Mouse (Mus musculus) hindbrain, postnatal 0 days (tissue): ENCODE data around the gene Tsc22d1. TPM values are rescaled to one million over a fixed set of nuclear protein-coding genes. Genes with fewer than 3 reads are reported as not detected.
A peak's percentile ranks its signal among the peaks of the same experiment; 100 is the strongest.

Experiments used
- ATAC-seq: fragments of 200-750 bp; cut with Nextera tagmentation; 2 replicates; pipeline ENCODE4 v1.8.0; 2017; ENCODE audit warnings: mild to moderate bottlenecking, moderate TSS enrichment, moderate library complexity
- DNase-seq: peaks from one replicate; pipeline ENCODE4 v3.0.0-alpha.2; 2015; ENCODE audit warnings: low spot score
- H3K27ac ChIP-seq: fragments of 300-500 bp; sonication (generic); 2 replicates; pipeline ENCODE4 v1.5.1; 2014; ENCODE audit warnings: mild to moderate bottlenecking
- H3K27me3 ChIP-seq: fragments of 300-500 bp; sonication (generic); 2 replicates; pipeline ENCODE4 v1.6.1; 2014; ENCODE audit warnings: low read length, mixed read lengths; ENCODE audit not compliant: insufficient read depth
- H3K36me3 ChIP-seq: fragments of 300-500 bp; sonication (generic); 2 replicates; pipeline ENCODE4 v1.6.1; 2014; ENCODE audit warnings: low read length, mixed read lengths; ENCODE audit not compliant: insufficient read depth
- H3K4me1 ChIP-seq: fragments of 300-500 bp; sonication (generic); 2 replicates; pipeline ENCODE4 v1.6.1; 2014; ENCODE audit warnings: antibody characterized with exemption, low read length, mixed read lengths; ENCODE audit not compliant: insufficient read depth
- H3K4me2 ChIP-seq: fragments of 300-500 bp; sonication (generic); 2 replicates; pipeline ENCODE4 v1.6.1; 2014; ENCODE audit warnings: low read depth, mild to moderate bottlenecking, low read length, moderate library complexity, mixed read lengths
- H3K4me3 ChIP-seq: fragments of 300-500 bp; sonication (generic); 2 replicates; pipeline ENCODE4 v1.5.1; 2014; ENCODE audit warnings: low read length
- H3K9ac ChIP-seq: fragments of 300-500 bp; sonication (generic); replicated peaks from 2 replicates; pipeline ENCODE4 v1.6.1; 2014; ENCODE audit warnings: mild to moderate bottlenecking, low read length, moderate library complexity, mixed read lengths
- H3K9me3 ChIP-seq: fragments of 300-500 bp; sonication (generic); 2 replicates; pipeline ENCODE4 v1.6.1; 2016; ENCODE audit warnings: low read length, mixed read lengths
- CTCF ChIP-seq: IDR thresholded peaks from 2 replicates; pipeline ENCODE4 v1.5.1; 2016; ENCODE audit warnings: antibody characterized with exemption, control low read depth, low read depth
- WGBS: fragments of 180-500 bp; shearing (Covaris S2); extraction: QIAGEN DNeasy Blood & Tissue Kit; methylation state at CpG from one replicate; pipeline ENCODE4 v1.1.7; 2014; 5-methylcytosine and 5-hydroxymethylcytosine counted together
- polyA plus RNA-seq: library from polyadenylated mRNA; unstranded; fragments of >200 nt; fragmentation: Nextera tagmentation; extraction: Ambion mirVana; gene quantifications from 2 replicates; pipeline ENCODE4 v1.2.1, GENCODE M21; 2015
- total RNA-seq: library from RNA; depleted of rRNA; stranded (reverse); fragments of >200 nt; gene quantifications from 2 replicates; pipeline ENCODE4 v1.2.3, GENCODE M21; 2014

Gene Tsc22d1
- total and polyA plus RNA-seq, 2 experiments from 2014 or later: 525 to 544 TPM

DNA sequence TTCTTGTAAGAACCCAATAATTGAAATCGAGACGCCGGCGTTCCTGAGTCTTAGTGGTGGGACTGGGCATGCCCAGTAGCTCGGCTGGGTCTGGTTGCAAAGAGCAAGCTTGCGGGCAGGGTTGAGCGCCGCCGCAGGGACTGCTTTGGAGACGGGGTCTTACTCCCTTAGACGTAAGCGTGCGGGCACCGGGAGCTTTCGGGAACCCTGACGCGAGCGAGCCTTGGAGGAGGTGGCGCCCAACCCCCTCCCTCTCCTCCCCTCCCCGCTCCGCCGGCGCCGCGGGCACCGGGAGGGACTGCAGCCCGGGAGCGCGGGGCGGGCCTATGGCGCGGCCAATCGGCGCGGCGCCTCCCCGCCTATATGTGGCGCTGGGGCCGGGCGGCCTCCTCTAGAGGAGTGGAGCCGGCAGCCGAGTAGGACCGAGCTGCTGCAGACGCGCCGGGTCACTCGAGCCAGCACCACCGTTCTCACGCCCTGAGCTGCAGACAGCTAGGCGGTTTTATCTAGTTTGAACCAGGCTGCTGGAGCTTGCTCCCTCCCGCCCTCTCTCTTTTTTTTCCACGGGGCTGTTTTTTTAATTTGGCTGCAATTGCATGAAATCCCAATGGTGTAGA lies 89.5 kb downstream of the Tsc22d1 start:
- peak; percentile 95 for ATAC-seq
- Histone ChIP-seq H3K9ac (peak overlapping the region; percentile 99), H3K4me2 (peak overlapping the region; percentile 64), H3K4me3 (peak overlapping the region; percentile 74), H3K27ac (peak overlapping the region; percentile 100), H3K36me3 (no peaks in the 10 kb centered on the region; the same call in 1 of the 2 replicates), H3K9me3 (no peaks in the 10 kb centered on the region), H3K27me3 (no peaks in the 10 kb centered on the region), H3K4me1 (peaks cover 9% of the 10 kb centered on the region; the same call in 1 of the 2 replicates)
- peak; percentile 25; the same call in 1 of the 2 replicates for TF ChIP-seq CTCF
- DNase-seq: peak; percentile 98
- WGBS: under 1% methylated on average over 42 of the region's 52 CpGs

DNA sequence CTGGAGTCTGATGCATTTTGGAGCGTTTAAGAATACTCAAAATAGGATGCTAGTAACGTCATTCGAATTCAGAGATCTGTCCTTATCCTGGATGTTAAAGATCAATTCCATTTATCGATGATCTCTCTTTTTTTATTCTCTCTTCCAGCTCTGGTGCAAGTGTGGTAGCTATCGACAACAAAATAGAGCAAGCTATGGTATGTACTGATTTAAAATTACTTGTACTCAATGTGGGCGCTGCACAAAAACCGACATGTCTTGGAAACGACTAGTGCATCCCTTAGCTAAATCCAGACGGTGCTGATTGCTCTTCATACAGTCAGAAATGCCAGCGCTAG lies 90.3 kb downstream of the Tsc22d1 start:
- peak overlapping the region; percentile 100 for H3K27ac ChIP-seq
- peak overlapping the region; percentile 74 for H3K4me3 ChIP-seq
- peaks cover 2% of the 10 kb centered on the region; the same call in 1 of the 2 replicates for H3K36me3 ChIP-seq
- 0% methylated on average over 10 of the region's 10 CpGs for WGBS
- peak overlapping the region; percentile 99 for H3K9ac ChIP-seq
- DNase-seq (no peak), ATAC-seq (no peak)
- peaks cover 6% of the 10 kb centered on the region; the same call in 1 of the 2 replicates for H3K4me1 ChIP-seq
- no peaks in the 10 kb centered on the region for H3K27me3 ChIP-seq
- no peak for TF ChIP-seq CTCF
- no peaks in the 10 kb centered on the region for H3K9me3 ChIP-seq
- peak overlapping the region; percentile 64 for H3K4me2 ChIP-seq

DNA sequence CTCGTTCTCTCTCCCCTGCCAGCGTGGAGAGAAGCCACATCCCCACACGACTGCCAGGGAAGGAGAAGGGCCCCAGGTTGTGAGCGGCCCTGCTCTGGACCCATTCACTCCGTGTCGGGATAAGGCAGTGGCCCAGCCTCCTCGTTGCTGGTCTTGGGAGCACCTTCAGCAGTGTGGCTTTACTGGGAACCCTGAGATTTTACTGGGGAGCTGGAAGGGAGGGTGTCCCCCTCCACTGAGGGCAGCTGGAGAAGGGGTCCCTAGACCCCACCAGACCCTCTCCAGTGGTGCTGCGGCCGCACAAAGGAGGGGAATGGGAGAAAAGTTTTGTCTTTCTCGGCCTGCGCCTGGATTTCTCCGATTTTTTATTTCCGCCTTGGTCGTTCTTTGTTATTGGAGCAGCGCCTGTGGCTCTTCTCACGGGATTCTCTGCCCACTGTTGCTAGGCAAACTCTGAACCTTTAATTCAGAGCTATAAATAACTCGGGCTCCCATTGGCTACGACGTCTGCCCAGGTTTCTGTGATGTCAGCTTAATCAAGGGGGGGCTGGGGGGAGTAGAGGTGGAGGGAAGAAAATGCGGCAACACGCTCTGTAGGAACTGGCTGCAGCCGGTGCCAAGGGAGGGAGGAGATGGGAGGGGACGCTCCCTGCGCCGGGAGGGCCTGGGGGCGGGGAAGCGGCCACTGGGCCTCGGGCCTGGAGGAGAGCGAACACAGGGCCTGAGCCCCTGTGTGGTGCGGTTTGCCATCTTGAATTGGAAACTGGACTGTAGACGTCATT lies 90.9 kb downstream of the Tsc22d1 start:
- Histone ChIP-seq H3K4me3 (peak overlapping the region; percentile 74), H3K27ac (peak overlapping the region; percentile 100), H3K9me3 (no peaks in the 10 kb centered on the region), H3K4me2 (peak overlapping the region; percentile 64), H3K27me3 (no peaks in the 10 kb centered on the region), H3K36me3 (peaks cover 3% of the 10 kb centered on the region; the same call in 1 of the 2 replicates), H3K4me1 (peaks cover under 1% of the 10 kb centered on the region; the same call in 1 of the 2 replicates), H3K9ac (peak overlapping the region; percentile 99)
- under 1% methylated on average over 31 of the region's 31 CpGs for WGBS
- TF ChIP-seq CTCF: no peak
- ATAC-seq (peak; percentile 89), DNase-seq (peak; percentile 96)

DNA sequence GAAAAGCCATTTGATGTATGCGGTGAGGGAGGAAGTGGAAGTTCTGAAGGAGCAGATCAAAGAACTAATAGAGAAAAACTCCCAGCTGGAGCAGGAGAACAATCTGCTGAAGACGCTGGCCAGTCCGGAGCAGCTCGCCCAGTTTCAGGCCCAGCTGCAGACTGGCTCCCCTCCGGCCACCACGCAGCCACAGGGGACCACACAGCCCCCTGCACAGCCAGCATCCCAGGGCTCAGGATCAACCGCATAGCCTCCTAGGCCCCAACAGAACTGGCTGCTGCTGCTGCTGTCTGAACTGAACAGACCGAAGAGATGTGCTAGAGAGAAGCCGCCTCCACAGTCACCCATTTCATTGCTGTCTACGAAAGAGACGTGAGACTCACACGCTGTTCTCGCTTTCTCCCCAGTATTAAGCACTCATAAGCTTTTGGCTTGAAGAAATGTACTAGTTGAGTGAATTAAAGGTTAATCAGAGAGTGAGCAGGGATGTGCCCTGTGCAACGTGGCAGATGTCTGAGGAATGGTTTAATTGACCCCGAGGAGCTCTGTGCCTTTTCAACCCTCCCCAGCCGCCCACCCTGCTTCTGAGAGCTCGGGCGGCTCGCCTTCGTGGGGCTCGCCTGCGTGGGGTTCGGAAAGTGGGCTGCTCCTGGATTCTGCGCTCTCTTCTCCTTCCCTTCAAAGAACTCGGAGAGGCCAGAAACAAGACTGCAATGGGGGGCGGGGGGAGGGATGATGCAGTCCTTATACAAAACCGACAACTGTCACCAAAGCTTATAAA lies 91.9 kb downstream of the Tsc22d1 start:
- peaks cover 3% of the 10 kb centered on the region; the same call in 1 of the 2 replicates for H3K36me3 ChIP-seq
- H3K9me3 ChIP-seq: no peaks in the 10 kb centered on the region
- H3K4me1 ChIP-seq: no peaks in the 10 kb centered on the region; the same call in 1 of the 2 replicates
- no peak for TF ChIP-seq CTCF
- DNase-seq (no peak), ATAC-seq (no peak)
- WGBS: 23% methylated on average over 27 of the region's 27 CpGs
- no peaks in the 10 kb centered on the region for H3K27me3 ChIP-seq
- H3K9ac ChIP-seq: peak overlapping the region; percentile 99
- H3K4me3 ChIP-seq: peak overlapping the region; percentile 74
- H3K4me2 ChIP-seq: peak overlapping the region; percentile 64
- peak overlapping the region; percentile 100 for H3K27ac ChIP-seq

DNA sequence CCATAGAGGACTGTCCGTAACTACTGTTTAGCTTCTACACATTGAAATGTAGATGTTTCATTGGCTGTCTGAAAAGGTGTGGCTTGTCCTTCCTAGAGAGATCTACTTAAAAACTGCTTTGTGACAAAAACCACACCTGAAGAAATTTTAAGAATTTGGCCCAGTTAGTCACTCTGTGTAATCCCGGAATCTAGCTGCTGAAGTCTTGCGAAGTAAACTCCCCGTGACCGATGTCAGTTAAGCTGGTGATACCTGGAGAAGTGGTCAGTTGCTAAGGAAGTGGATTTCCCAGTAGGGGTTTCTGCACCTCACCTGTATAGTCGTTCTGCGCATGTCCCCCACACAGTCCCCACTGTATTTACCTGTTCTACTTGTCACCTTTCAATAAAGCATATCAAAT lies 92.6 kb downstream of the Tsc22d1 start:
- peak overlapping the region; percentile 99; the same call in 1 of the 2 replicates for H3K9ac ChIP-seq
- peaks cover 3% of the 10 kb centered on the region; the same call in 1 of the 2 replicates for H3K36me3 ChIP-seq
- TF ChIP-seq CTCF: no peak
- H3K4me2 ChIP-seq: peak overlapping the region; percentile 64
- no peaks in the 10 kb centered on the region for H3K27me3 ChIP-seq
- ATAC-seq: no peak
- no peak for DNase-seq
- H3K4me1 ChIP-seq: no peaks in the 10 kb centered on the region; the same call in 1 of the 2 replicates
- 83% methylated on average over 7 of the region's 7 CpGs for WGBS
- peak overlapping the region; percentile 100; the same call in 1 of the 2 replicates for H3K27ac ChIP-seq
- H3K4me3 ChIP-seq: peak overlapping the region; percentile 74
- no peaks in the 10 kb centered on the region for H3K9me3 ChIP-seq

DNA sequence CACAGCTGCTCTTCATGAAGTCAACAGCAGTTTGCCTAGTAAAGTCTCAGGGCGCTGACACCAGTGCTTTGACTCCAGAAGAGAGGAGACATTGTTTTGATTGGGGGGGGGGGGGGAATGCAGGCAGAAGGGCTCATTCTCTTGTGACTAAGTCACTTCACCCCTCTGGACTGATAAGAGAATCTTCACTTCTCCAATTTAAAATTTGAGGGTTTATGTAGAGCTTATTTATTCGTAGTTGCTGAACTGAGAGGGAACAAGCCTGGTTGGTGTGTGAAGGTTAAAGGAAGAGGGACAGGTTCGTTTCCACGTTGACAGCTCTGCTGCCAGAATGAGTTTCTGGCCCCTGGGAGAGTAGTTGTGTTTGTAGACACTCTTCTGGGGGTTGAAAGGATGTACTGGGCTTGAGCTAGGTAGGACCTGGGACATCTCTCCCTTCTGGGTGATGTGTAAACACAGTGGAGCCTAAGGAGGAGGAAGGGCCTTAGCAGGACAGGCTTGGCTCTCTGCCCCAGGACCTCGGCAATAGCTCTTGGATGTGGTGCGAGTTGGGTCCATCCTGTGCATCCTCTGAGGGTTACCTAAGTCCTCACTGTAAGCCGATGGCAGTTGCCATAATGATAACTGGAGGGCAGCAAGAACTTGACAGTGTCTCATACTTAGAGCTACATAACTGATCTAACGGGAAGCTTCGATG lies 93.2 kb downstream of the Tsc22d1 start:
- 76% methylated on average over 9 of the region's 9 CpGs for WGBS

More for the DNA sequence above, 93.2 kb downstream of the Tsc22d1 start:
- H3K4me3 ChIP-seq: peak overlapping the region; percentile 74; the same call in 1 of the 2 replicates
- H3K4me2 ChIP-seq: peak overlapping the region; percentile 64
- peak overlapping the region; percentile 100; the same call in 1 of the 2 replicates for H3K27ac ChIP-seq
- DNase-seq (no peak), ATAC-seq (no peak)
- no peak for TF ChIP-seq CTCF
- peaks cover 3% of the 10 kb centered on the region; the same call in 1 of the 2 replicates for H3K36me3 ChIP-seq
- H3K27me3 ChIP-seq: no peaks in the 10 kb centered on the region
- H3K9me3 ChIP-seq: no peaks in the 10 kb centered on the region
- no peak overlapping the region for H3K9ac ChIP-seq
- peaks cover 2% of the 10 kb centered on the region for H3K4me1 ChIP-seq
